Mouse (Mus musculus): ENCODE results near the gene Vapa. TPM values are rescaled to one million over a fixed set of nuclear protein-coding genes. Genes with fewer than 3 reads are reported as not detected.

Gene Vapa
- polyA plus RNA-seq, 1 experiment, result 60.4 TPM

DNA sequence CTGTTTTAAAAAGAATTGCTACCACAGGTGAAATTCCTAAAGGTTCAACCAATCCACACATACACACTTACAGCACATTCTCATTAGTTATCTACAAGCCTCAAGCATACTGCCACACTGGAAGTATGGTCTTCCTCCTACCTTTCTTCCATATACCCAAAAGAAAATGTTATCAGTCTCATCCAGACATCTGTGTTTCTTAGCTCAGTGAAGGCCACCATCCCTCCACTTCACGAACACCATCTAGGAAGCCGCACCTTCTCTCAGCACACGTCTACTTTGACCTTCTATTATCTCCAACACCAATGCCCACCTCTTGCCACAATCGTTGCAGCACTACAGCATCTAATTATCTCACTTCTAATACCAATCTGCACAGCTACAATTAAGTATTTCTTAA is 7.3 kb downstream of the Vapa start:
- no peak overlapping the region for H3K4me3 ChIP-seq (replicated peaks; ENCODE audit: control insufficient read depth, low read depth, low read length)
- TF ChIP-seq POLR2A (IDR thresholded peaks at IDR 0.05; ENCODE audit: borderline replicate concordance, control insufficient read depth, low read depth, low read length) (no peak), CTCF (IDR thresholded peaks at IDR 0.05; ENCODE audit: control insufficient read depth, insufficient read depth, low read length) (no peak)
- H3K27ac ChIP-seq (ENCODE audit: control insufficient read depth, insufficient read depth, low read depth, low read length, poor library complexity), result no peak overlapping the region
- H3K4me1 ChIP-seq (ENCODE audit: control insufficient read depth, insufficient read depth, low read length), result peaks cover 13% of the 10 kb centered on the region
- WGBS, result 37% methylated on average over 4 of the region's 4 CpGs

DNA sequence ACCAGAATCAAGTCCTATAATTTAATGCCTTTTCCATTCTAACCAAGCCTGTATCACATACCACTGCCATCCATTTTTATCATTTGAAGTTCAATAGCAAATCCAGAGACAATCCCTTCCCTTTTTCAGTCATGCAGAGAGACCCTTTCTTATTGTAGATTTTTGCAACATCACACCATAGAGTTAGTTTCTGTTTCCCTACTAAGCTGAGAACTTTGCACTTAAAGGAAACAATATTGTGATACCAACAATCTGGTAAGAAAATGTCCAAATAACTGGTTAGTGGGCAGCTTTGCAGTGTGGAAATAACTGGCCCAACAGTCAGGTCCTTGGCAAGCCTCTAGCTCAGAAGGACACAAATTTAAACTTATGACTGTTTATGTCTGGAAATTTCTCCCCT is 8.5 kb downstream of the Vapa start:
- TF ChIP-seq POLR2A (IDR thresholded peaks at IDR 0.05; ENCODE audit: borderline replicate concordance, control insufficient read depth, low read depth, low read length), result no peak
- TF ChIP-seq CTCF (IDR thresholded peaks at IDR 0.05; ENCODE audit: control insufficient read depth, insufficient read depth, low read length), result no peak
- Histone ChIP-seq H3K4me1 (ENCODE audit: control insufficient read depth, insufficient read depth, low read length) (peaks cover 13% of the 10 kb centered on the region), H3K27ac (ENCODE audit: control insufficient read depth, insufficient read depth, low read depth, low read length, poor library complexity) (no peak overlapping the region), H3K4me3 (replicated peaks; ENCODE audit: control insufficient read depth, low read depth, low read length) (no peak overlapping the region)

DNA sequence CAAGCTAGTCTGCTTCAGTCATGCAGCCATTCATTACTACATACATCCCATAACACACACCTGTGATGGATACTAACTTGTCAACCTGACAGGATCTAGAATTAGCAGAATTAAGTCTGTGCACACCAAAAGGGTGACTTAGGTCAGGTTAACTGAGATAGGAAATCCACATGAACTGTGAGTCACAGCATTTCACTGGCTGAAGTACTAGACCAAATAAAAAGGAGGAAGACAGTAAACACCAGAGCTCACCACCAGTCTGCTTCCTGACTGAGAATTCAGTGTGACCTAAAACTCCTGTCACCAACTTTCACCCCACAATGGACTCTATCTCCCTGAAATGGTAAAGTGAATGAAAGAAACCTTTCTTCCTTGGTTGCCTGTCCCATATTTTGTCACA is 9.0 kb downstream of the Vapa start:
- H3K4me3 ChIP-seq (replicated peaks; ENCODE audit: control insufficient read depth, low read depth, low read length), result no peak overlapping the region
- peaks cover 10% of the 10 kb centered on the region for H3K4me1 ChIP-seq (ENCODE audit: control insufficient read depth, insufficient read depth, low read length)
- TF ChIP-seq POLR2A (IDR thresholded peaks at IDR 0.05; ENCODE audit: borderline replicate concordance, control insufficient read depth, low read depth, low read length) (no peak), CTCF (IDR thresholded peaks at IDR 0.05; ENCODE audit: control insufficient read depth, insufficient read depth, low read length) (no peak)
- no peak overlapping the region for H3K27ac ChIP-seq (ENCODE audit: control insufficient read depth, insufficient read depth, low read depth, low read length, poor library complexity)

DNA sequence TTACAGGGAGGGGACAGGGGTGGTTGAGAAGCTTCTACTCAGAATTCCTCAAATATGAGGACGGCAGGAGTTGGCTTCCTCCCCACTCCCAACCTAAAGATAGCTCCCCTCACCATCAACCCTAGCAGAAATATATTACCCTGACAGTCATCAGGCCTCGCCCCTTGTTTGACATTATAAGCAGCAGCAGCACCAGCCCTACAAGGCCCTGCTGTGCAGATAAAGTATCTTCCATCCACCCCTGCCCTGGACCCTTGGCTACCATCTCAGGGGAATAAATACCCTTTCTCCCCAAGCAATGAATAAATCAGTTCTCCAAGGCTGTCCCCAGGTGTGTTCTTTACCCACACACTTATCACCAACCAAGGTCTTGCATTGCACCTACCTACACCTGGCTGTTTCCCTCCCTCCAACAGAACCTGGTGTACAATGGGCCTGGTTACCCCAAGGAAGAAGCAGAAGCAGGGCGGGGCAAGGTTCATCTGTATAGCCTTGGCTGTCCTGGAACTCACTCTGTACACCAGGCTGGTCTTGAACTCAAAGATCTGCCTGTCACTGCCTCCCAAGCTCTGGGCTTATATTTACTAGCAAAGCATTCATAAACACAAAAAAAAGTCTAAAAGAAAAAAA is 15.4 kb downstream of the Vapa start:
- Histone ChIP-seq H3K4me1 (ENCODE audit: control insufficient read depth, insufficient read depth, low read length) (no peaks in the 10 kb centered on the region; the same call in 1 of the 2 replicates), H3K27ac (ENCODE audit: control insufficient read depth, insufficient read depth, low read depth, low read length, poor library complexity) (no peak overlapping the region), H3K4me3 (replicated peaks; ENCODE audit: control insufficient read depth, low read depth, low read length) (no peak overlapping the region)
- 69% methylated on average over 3 of the region's 3 CpGs for WGBS
- TF ChIP-seq CTCF (IDR thresholded peaks at IDR 0.05; ENCODE audit: control insufficient read depth, insufficient read depth, low read length) (no peak), POLR2A (IDR thresholded peaks at IDR 0.05; ENCODE audit: borderline replicate concordance, control insufficient read depth, low read depth, low read length) (no peak)

DNA sequence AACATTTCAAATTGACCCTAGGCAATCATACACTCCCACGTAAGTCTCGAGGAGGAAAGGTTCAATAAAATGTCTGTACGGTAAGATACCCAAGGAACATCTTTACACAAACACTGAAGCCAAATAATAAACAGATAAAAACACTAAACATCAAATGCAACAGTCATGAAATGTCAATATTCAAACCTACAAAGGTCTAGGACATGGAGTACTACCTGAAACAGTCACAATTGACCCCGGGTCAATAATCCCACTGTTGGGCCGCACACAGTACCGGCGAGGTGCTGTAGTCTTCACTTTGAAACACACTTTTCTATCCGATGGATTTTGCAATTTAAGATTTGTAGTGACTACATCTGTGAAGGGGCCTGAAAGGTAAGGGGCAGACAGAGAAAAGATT is 18.7 kb downstream of the Vapa start:
- no peak for TF ChIP-seq CTCF (IDR thresholded peaks at IDR 0.05; ENCODE audit: control insufficient read depth, insufficient read depth, low read length)
- no peak for TF ChIP-seq POLR2A (IDR thresholded peaks at IDR 0.05; ENCODE audit: borderline replicate concordance, control insufficient read depth, low read depth, low read length)
- Histone ChIP-seq H3K4me1 (ENCODE audit: control insufficient read depth, insufficient read depth, low read length) (no peaks in the 10 kb centered on the region; the same call in 1 of the 2 replicates), H3K27ac (ENCODE audit: control insufficient read depth, insufficient read depth, low read depth, low read length, poor library complexity) (no peak overlapping the region), H3K4me3 (replicated peaks; ENCODE audit: control insufficient read depth, low read depth, low read length) (no peak overlapping the region)
- 87% methylated on average over 8 of the region's 8 CpGs for WGBS

DNA sequence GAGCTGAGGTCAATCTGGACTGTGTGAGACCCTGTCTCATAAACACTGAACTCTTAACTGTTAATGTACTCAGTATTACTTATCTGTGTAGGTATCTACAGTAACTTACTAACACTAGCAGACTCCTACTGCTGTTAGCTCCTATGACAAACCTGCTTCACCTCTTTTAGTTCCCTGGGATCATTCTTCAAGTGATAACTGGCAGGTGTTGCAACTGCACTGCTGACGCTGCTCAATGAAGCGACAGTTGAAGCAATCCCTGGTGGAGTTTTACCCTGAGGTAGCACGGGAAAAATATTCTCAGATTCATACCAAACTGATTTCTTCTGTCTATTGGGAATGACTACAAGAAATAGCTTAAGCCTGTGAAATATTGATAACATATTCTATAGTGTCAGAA is 26.5 kb downstream of the Vapa start:
- Histone ChIP-seq H3K4me3 (replicated peaks; ENCODE audit: control insufficient read depth, low read depth, low read length) (no peak overlapping the region), H3K4me1 (ENCODE audit: control insufficient read depth, insufficient read depth, low read length) (no peaks in the 10 kb centered on the region; the same call in 1 of the 2 replicates), H3K27ac (ENCODE audit: control insufficient read depth, insufficient read depth, low read depth, low read length, poor library complexity) (no peak overlapping the region)
- TF ChIP-seq CTCF (IDR thresholded peaks at IDR 0.05; ENCODE audit: control insufficient read depth, insufficient read depth, low read length) (no peak), POLR2A (IDR thresholded peaks at IDR 0.05; ENCODE audit: borderline replicate concordance, control insufficient read depth, low read depth, low read length) (no peak)
- 73% methylated on average over 3 of the region's 3 CpGs for WGBS

DNA sequence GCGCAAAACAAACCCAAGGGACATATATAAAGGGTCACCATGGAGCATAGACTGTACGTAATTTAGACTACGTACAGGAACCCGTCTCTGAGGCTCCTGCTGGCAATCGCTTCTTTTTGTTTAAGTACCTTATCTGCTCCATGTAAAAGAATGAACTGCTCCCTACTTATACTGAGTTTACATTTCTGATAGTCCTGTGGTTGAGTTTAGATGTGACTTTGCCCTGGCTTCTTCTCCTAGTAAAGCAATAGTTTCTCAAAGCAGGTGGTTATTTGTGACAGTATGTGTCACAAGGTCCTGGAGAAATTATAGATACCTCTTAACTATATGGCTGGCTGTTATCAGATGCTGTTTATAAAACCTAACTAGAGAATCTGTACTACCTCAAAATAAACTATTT is 31.9 kb downstream of the Vapa start:
- WGBS, result 95% methylated on average over 5 of the region's 5 CpGs
- no peak overlapping the region for H3K4me3 ChIP-seq (replicated peaks; ENCODE audit: control insufficient read depth, low read depth, low read length)
- TF ChIP-seq POLR2A (IDR thresholded peaks at IDR 0.05; ENCODE audit: borderline replicate concordance, control insufficient read depth, low read depth, low read length) (no peak), CTCF (IDR thresholded peaks at IDR 0.05; ENCODE audit: control insufficient read depth, insufficient read depth, low read length) (no peak)

DNA sequence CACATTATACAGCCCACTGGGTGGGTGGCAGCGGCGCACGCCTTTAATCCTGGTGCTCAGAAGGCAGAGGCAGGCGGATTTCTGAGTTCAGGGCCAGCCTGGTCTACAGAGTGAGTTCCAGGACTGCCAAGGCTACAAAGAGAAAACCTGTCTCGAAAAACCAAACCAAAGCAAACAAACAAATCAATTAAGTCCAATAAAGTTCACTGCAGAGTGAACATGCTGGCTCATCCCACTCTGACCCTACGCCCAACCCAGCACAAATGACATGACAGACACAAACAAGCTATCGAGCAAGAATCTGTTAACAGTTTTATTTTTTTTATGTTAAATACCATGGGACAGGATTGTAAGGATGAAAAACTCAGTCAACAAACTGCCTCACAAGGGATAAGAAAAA is 33.6 kb downstream of the Vapa start:
- WGBS, result 95% methylated on average over 7 of the region's 7 CpGs
- H3K4me1 ChIP-seq (ENCODE audit: control insufficient read depth, insufficient read depth, low read length), result no peaks in the 10 kb centered on the region
- H3K4me3 ChIP-seq (replicated peaks; ENCODE audit: control insufficient read depth, low read depth, low read length), result no peak overlapping the region
- TF ChIP-seq CTCF (IDR thresholded peaks at IDR 0.05; ENCODE audit: control insufficient read depth, insufficient read depth, low read length), result no peak
- TF ChIP-seq POLR2A (IDR thresholded peaks at IDR 0.05; ENCODE audit: borderline replicate concordance, control insufficient read depth, low read depth, low read length), result no peak
- no peak overlapping the region for H3K27ac ChIP-seq (ENCODE audit: control insufficient read depth, insufficient read depth, low read depth, low read length, poor library complexity)

More for the DNA sequence above, 31.9 kb downstream of the Vapa start:
- Histone ChIP-seq H3K4me1 (ENCODE audit: control insufficient read depth, insufficient read depth, low read length) (no peaks in the 10 kb centered on the region), H3K27ac (ENCODE audit: control insufficient read depth, insufficient read depth, low read depth, low read length, poor library complexity) (no peak overlapping the region)

DNA sequence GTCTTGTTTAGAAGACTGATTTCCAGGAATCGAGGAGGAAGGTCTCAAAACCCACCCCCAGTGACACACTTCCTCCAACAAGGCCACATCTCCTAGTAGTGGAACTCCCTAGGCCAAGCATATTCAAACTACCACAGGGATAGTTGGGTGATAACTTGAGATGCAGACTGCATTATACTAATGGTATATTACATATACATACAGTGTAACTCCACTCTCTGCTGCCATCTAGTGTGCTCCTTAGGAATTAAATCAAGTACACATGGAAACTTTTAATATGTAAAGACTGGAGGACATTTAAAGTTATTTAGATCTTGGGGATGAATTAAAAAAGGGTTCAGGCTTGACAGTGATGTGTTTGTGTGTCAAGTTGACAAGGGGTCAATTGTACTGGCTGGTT is 38.0 kb downstream of the Vapa start:
- Histone ChIP-seq H3K4me3 (replicated peaks; ENCODE audit: control insufficient read depth, low read depth, low read length) (no peak overlapping the region), H3K4me1 (ENCODE audit: control insufficient read depth, insufficient read depth, low read length) (no peaks in the 10 kb centered on the region), H3K27ac (ENCODE audit: control insufficient read depth, insufficient read depth, low read depth, low read length, poor library complexity) (no peak overlapping the region)
- TF ChIP-seq CTCF (IDR thresholded peaks at IDR 0.05; ENCODE audit: control insufficient read depth, insufficient read depth, low read length) (no peak), POLR2A (IDR thresholded peaks at IDR 0.05; ENCODE audit: borderline replicate concordance, control insufficient read depth, low read depth, low read length) (no peak)
- WGBS, result 44% methylated on average over 1 of the region's 1 CpGs

All from bone marrow, adult 2 months (tissue).